ENCODE assay signal across 14 mouse cellular contexts in genomic region chr19:32926571-32926970, GRCm38 (mm10).
"Had no signal": no experiment of that assay in that cellular context is flagged by ENCODE, and none has a peak within 500 bp of the region (broad histone marks: within the 10 kb centered on the region; RNA-seq: fewer than 3 reads in every experiment).

No protein-coding gene starts in this region.

- H3K9me3 ChIP-seq: kidney, embryonic 15.5 days; limb, embryonic 13.5 days; liver, embryonic 13.5 days; midbrain, embryonic 12.5 days had no signal

- H3K9ac ChIP-seq: kidney, embryonic 15.5 days; limb, embryonic 13.5 days; liver, embryonic 13.5 days; midbrain, embryonic 12.5 days had no signal

- H3K27me3 ChIP-seq: kidney, embryonic 15.5 days; liver, embryonic 13.5 days; midbrain, embryonic 12.5 days had no signal

- ATAC-seq: intestine, embryonic 16.5 days had no signal

- H3K36me3 ChIP-seq: kidney, embryonic 15.5 days; limb, embryonic 13.5 days; liver, embryonic 13.5 days; midbrain, embryonic 12.5 days had no signal

- H3K27ac ChIP-seq: kidney, embryonic 15.5 days; limb, embryonic 13.5 days; liver, embryonic 13.5 days; midbrain, embryonic 12.5 days; stomach, postnatal 0 days had no signal

- DNase-seq: kidney, adult 2 months; kidney, postnatal 36 days; layer of hippocampus, adult 9-11 months; layer of hippocampus, postnatal 36 days; liver, embryonic 13.5 days; lung, adult 18-20 months; lung, postnatal 4 days; right cerebral cortex, postnatal 14 days; thymus, postnatal 4 days had no signal

- H3K4me2 ChIP-seq: kidney, embryonic 15.5 days; limb, embryonic 13.5 days; liver, embryonic 13.5 days; midbrain, embryonic 12.5 days had no signal

- H3K4me1 ChIP-seq: liver, embryonic 13.5 days; midbrain, embryonic 12.5 days had no signal

- H3K4me3 ChIP-seq: kidney, embryonic 15.5 days; limb, embryonic 13.5 days; liver, embryonic 13.5 days; midbrain, embryonic 12.5 days had no signal
